Comparison of ENCODE assay signal across 7 mouse cellular contexts in the genomic region with DNA sequence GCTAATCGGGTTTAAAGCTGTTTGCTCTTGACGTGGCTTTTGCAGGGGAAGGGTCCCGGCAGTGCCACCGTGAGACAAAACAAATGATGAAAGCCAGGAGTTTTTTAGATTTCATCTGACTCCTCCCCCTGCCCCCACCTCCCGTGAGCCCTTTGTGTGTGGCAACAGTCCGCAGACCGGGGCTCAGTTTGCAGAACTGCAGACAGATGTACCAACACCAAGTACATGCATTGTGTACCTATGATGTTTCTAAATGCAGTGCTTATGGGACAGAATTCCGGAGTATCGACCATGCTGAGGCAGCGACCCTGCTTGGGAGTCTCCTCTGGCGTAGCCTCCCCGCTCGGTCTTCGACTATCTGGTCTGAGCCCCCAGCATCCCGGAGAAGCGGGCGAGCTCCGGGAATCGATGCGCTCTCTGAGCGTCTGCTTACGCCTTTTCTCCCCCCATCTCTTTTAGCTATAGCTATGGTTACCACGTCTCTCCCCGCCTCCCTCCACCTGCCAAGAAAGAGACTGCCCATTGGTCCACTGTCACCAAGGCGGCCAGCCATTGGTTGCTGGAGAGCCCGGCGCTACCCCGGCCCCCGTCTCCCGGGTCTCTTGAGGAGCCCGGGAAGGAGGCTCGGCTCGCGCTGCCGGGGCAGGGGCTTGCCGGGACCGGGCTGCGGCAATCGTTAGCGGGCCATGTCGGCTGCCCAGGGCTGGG. TPM values are rescaled to one million over a fixed set of nuclear protein-coding genes. Genes with fewer than 3 reads are reported as not detected.
DNase-seq lines count a peak whose midpoint lies in the region; ATAC-seq lines count a peak whose summit lies in the region.

Gene Klhdc10, plus strand, starts transcription at position 561 of the 708 bp plus-strand sequence.

- H3K4me2 ChIP-seq in embryonic facial prominence, embryonic 11.5 days (ENCODE audit: low read depth, low read length), result peak within 1 kb of the TSS; percentile 51
- peak within 1 kb of the TSS; percentile 60 for H3K4me2 ChIP-seq in midbrain, embryonic 13.5 days (replicated peaks)

- peak; percentile 99 for ATAC-seq in embryonic facial prominence, embryonic 11.5 days (replicated peaks; ENCODE audit: insufficient number of reproducible peaks, low FRiP score, low TSS enrichment, low read depth)
- ATAC-seq in granulocyte monocyte progenitor cell, adult 5-6 weeks (replicated peaks; ENCODE audit: poor library complexity, severe bottlenecking), result peak; percentile 94
- peak; percentile 100 for ATAC-seq in midbrain, embryonic 13.5 days

- H3K27me3 ChIP-seq in embryonic facial prominence, embryonic 11.5 days (ENCODE audit: control insufficient read depth, insufficient read depth, low read length), result no peaks in the 10 kb centered on the region
- no peaks in the 10 kb centered on the region for H3K27me3 ChIP-seq in limb, embryonic 10.5 days (ENCODE audit: low read depth, poor library complexity, severe bottlenecking)
- no peaks in the 10 kb centered on the region for H3K27me3 ChIP-seq in midbrain, embryonic 13.5 days

- no peaks in the 10 kb centered on the region for H3K4me1 ChIP-seq in embryonic facial prominence, embryonic 11.5 days (ENCODE audit: control insufficient read depth, insufficient read depth, low read length)
- peaks cover 22% of the 10 kb centered on the region for H3K4me1 ChIP-seq in limb, embryonic 10.5 days
- peaks cover 17% of the 10 kb centered on the region for H3K4me1 ChIP-seq in midbrain, embryonic 13.5 days (replicated peaks)

- H3K27ac ChIP-seq in embryonic facial prominence, embryonic 11.5 days (replicated peaks; ENCODE audit: low read depth, low read length), result peak within 1 kb of the TSS; percentile 92
- H3K27ac ChIP-seq in limb, embryonic 10.5 days, result peak within 1 kb of the TSS; percentile 98
- peak within 1 kb of the TSS; percentile 98 for H3K27ac ChIP-seq in midbrain, embryonic 13.5 days

- peak within 1 kb of the TSS; percentile 89 for H3K9ac ChIP-seq in embryonic facial prominence, embryonic 11.5 days (replicated peaks; ENCODE audit: low read length)
- H3K9ac ChIP-seq in midbrain, embryonic 13.5 days (replicated peaks), result peak within 1 kb of the TSS; percentile 94

- under 1% methylated on average over 41 of the region's 41 CpGs for WGBS in embryonic facial prominence, embryonic 11.5 days
- under 1% methylated on average over 41 of the region's 41 CpGs for WGBS in limb, embryonic 10.5 days
- WGBS in midbrain, embryonic 13.5 days, result under 1% methylated on average over 39 of the region's 41 CpGs

- DNase-seq in adrenal gland, postnatal 14 days, result peak; percentile 100
- peak; percentile 100 for DNase-seq in embryonic facial prominence, embryonic 11.5 days (ENCODE audit: low spot score)
- DNase-seq in kidney, adult 11 months, result peak; percentile 100
- DNase-seq in limb, embryonic 10.5 days (ENCODE audit: low spot score), result peak; percentile 100
- peak; percentile 99 for DNase-seq in spleen, adult 12 weeks (ENCODE audit: low spot score)

- no peaks in the 10 kb centered on the region for H3K36me3 ChIP-seq in embryonic facial prominence, embryonic 11.5 days (replicated peaks; ENCODE audit: control insufficient read depth, insufficient read depth, low read depth, low read length)
- H3K36me3 ChIP-seq in limb, embryonic 10.5 days, result 0 out of 2 replicates have a peak, but pooled peaks cover 6% of the 10 kb centered on the region
- H3K36me3 ChIP-seq in midbrain, embryonic 13.5 days, result no peaks in the 10 kb centered on the region

- H3K4me3 ChIP-seq in embryonic facial prominence, embryonic 11.5 days (ENCODE audit: low read depth, low read length), result peak within 1 kb of the TSS; percentile 87
- peak within 1 kb of the TSS; percentile 100 for H3K4me3 ChIP-seq in limb, embryonic 10.5 days
- peak within 1 kb of the TSS; percentile 93 for H3K4me3 ChIP-seq in midbrain, embryonic 13.5 days (replicated peaks)

- H3K9me3 ChIP-seq in embryonic facial prominence, embryonic 11.5 days (replicated peaks; ENCODE audit: control insufficient read depth, low read length), result no peaks in the 10 kb centered on the region
- no peaks in the 10 kb centered on the region for H3K9me3 ChIP-seq in limb, embryonic 10.5 days (replicated peaks)
- H3K9me3 ChIP-seq in midbrain, embryonic 13.5 days, result no peaks in the 10 kb centered on the region

RNA-seq across cellular contexts. Expression of gene Klhdc10, which starts in this region (rescaled TPM):
- total RNA-seq in adrenal gland, postnatal 14 days (2021), result 72.4 and 72.6 TPM in 2 replicates
- 33.9 and 35.1 TPM in 2 replicates for polyA plus RNA-seq in embryonic facial prominence, embryonic 11.5 days (2014; fragmentation: Nextera tagmentation; extraction: Ambion mirVana)
- 30.9 and 31.9 TPM in 2 replicates for total RNA-seq in granulocyte monocyte progenitor cell, adult 5-6 weeks (2014; fragmentation: Nextera tagmentation)
- total RNA-seq in granulocyte monocyte progenitor cell, adult 5-6 weeks (2017), result 52.7 and 57.6 TPM in 2 replicates
- polyA plus RNA-seq in limb, embryonic 10.5 days (2016; fragmentation: Nextera tagmentation; extraction: Ambion mirVana), result 46.2 and 49.2 TPM in 2 replicates
- 35.2 and 35.6 TPM in 2 replicates for polyA plus RNA-seq in midbrain, embryonic 13.5 days (2015; fragmentation: Nextera tagmentation; extraction: Ambion mirVana)

Comparison
In these comparisons a context has a peak if more than half of its experiments do, and no peak if none do; other contexts are left out.
1. Peak in every context shown above with its lines: DNase-seq, ATAC-seq, H3K4me3 ChIP-seq and H3K27ac ChIP-seq.